Mouse (Mus musculus) mouse embryonic stem cell (cell line): Measurements from ENCODE around the gene Gse1.

Source experiments
- in situ Hi-C, 2 experiments: fragments of 300-500 bp; cut with MboI; formaldehyde crosslinking; loops; 1 replicate in 1 of 2; 3 replicates in 1 of 2; pipeline ENCODE4 v1.14.3; 2019 to 2020; ENCODE audit warnings: low sequenced_read_pairs in 2 of 2, low pct_unique_long_range_greater_than_20kb in 1 of 2, mixed read lengths in 1 of 2; ENCODE audit not compliant: unreplicated experiment in 1 of 2

The Gse1 gene

GRCm38 (mm10) chr8:120288122-120288908 lies 60.1 kb downstream of the Gse1 start:
- in situ Hi-C loops = no loop called here

DNA sequence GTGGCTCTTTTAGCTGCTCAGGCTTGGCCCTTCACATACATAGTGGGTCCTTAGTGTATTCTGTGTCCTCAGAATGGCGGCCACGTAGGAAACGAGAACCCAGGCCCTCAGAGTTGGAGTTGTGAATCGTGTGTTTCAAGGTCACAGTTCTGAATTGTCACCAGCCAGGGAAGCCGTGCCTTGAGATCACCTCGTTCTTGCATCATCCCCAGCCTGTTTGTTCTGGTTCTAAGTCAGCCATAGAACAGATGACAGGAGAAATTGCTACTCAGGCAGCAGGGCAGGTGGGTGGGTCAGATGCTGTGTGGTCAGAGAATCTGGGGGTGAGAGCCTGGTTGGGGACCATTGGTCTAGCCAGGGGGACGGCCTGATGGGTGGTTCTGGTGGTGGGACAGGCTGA lies 60.9 kb downstream of the Gse1 start:
- in situ Hi-C loops = no loop called here

- in situ Hi-C loops = no loop called here
Observed at GRCm38 (mm10) chr8:120289698-120290181, 61.5 kb downstream of the Gse1 start.

- in situ Hi-C loops = no loop called here
Observed at GRCm38 (mm10) chr8:120290614-120291013, 62.4 kb downstream of the Gse1 start.

- in situ Hi-C loops = no loop called here
Observed at GRCm38 (mm10) chr8:120291650-120292049, 63.4 kb downstream of the Gse1 start.

GRCm38 (mm10) chr8:120292316-120293107 lies 64.3 kb downstream of the Gse1 start:
- in situ Hi-C loops = no loop called here

- in situ Hi-C loops = no loop called here
Observed at GRCm38 (mm10) chr8:120293421-120294357, 65.4 kb downstream of the Gse1 start.

DNA sequence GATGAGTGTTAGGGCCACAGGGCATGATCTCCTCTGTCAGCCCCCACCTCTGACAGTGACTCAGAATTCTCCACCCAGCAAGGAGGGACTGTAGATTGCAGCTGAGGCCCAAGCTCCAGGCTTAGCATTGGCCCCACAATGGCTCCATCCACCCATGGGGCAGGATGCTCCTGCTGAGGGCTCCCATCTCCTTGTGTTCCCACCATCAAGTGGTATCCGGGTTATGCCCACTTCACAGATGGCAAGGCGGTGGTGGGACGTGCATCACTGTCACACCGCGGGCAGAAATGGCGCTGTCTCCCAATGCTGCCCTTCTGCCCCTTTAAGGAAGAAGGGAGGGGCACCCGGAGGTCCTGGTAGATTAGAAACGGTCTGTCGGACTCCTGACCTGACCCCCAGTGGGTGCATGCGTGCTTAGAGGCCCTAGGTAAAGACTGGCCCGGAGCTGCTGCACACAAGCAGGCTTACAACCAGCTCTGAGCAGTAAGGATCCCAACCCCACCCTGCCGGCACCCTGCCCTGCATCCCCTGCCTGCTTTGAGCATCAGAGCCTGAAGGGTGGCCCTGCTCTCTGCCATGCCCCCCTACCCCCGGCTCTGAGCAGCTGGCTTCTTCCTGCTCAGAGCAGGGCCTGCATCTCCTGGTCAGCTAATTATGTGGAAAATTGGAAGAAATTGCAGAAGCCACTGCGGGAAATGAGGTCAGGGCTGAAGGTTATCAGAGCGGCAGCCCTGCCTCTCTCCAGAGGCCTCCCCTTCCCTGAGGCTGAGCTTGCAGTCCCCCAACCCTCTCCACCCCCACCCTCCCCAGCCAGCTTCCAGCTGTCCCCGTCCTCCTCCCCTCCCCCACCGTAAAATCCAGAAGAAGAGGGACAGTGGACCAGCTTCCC lies 67.0 kb downstream of the Gse1 start:
- in situ Hi-C loops = no loop called here

DNA sequence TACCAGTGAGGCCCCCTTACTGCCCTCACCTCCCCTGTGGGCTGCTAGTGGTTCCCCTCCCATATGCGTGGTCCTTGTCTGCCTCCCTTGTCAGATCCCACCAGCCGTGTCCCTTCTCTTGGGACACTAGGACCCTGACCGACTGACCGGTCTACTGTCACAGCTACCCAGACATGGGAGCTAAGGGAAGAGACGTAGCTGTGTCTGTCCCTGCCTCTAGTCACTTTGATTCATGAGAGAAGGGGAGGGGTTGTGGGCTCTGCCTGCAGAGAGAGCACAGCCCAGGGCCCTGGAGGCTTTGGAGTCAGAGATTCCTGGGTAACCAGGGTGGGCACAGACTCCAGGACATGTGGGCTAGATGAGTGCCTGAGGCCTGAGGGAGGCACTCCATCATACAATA lies 68.7 kb downstream of the Gse1 start:
- in situ Hi-C loops = no loop called here

GRCm38 (mm10) chr8:120298601-120299532 lies 70.6 kb downstream of the Gse1 start:
- in situ Hi-C loops = no loop called here

- in situ Hi-C loops = no loop called here
Observed at GRCm38 (mm10) chr8:120300601-120301141, 72.4 kb downstream of the Gse1 start.

GRCm38 (mm10) chr8:120302941-120303675 lies 74.9 kb downstream of the Gse1 start:
- in situ Hi-C loops = no loop called here

DNA sequence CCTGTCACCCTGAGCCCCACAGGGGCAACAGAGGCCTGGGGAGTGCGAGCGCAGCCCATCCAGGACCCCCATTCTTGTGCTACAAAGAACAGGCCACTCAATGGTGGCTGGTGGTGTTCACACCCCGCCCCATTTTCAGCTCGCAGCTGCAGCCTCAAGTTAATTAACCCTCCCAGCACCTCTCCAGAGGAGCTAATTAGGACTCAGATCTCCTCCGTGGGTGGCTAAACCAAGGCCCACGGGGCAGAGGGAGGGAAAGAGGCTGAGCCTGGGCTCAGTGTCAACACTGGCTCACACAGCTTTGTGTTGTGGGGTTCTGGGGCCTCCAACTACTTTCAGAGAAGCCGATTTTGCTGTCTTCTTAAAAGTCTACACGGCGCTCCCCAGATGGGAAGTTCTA lies 75.8 kb downstream of the Gse1 start:
- in situ Hi-C loops = no loop called here

DNA sequence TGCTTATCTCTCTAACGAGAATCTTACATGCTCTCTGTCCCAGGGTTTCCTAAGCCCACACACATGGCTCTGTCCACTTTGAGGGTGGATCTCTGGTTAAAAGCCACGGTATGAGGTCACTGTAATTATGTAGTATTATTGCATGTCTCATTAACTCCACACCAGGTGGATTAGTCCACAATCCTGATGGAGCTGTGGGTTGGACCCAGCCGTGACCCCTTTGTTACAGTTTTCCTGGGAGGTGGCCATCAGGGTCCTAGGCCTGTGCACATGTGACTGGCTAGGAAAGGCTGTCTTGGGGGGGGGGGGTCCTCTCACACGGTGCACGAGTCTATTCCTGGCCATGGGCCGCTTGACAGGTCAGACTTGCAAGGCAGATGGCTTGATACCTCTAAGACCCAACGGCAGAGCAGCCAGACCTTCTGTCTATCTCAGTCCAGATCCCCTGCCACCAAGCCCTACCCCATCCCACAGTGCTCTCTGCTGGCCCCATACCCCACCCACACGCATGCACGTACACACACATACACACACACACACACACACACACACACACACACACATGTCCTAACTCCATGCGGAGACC lies 77.6 kb downstream of the Gse1 start:
- in situ Hi-C loops = no loop called here

DNA sequence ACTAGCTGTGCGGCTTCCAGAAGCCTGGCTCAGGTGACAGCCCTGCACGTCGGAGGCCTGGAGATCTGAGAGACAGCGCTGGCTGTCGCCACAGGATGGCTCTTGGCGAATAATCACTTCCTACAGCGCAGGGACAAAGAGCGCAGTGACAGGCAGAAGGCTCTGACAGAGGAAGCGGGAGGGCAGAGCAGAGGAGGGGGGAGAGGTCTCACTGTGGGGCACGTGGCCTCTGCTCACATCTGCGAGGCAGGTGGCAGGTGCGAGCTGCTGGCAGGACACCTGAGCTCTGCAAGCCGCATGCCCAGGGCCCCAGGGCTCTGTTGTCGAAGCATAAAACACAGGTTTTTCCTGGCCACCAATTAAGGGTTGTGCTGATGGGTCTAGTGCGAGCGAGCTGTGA lies 78.8 kb downstream of the Gse1 start:
- in situ Hi-C loops = no loop called here

DNA sequence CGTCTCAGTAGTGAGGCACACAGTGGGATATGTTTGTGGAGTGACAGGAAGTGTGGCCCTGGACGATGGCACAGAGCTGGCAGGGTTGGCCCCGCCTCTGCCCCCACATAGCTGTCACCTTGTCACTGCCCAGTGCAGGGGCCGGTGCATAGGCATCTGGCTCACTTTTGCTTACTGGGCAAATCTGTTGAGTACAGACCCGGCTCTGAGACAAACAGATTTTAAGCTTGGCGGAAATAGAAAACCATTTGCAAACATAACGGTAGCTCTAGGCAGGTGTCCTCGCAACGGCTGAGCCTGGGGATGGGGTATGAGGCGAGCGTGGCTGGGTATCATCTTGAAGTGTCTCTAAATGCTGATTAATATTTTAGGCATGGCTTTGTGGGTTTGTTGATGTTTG lies 79.3 kb downstream of the Gse1 start:
- in situ Hi-C loops = no loop called here
